Mouse (Mus musculus) frontal cortex, postnatal 14 days (tissue): ENCODE measurements around the gene Mob3a.

Experiments
- DNase-seq, 2 experiments: peaks; one replicate each; pipeline ENCODE4 v3.0.0; 2022; ENCODE audit warnings: low spot score in 2 of 2

The Mob3a gene

DNA sequence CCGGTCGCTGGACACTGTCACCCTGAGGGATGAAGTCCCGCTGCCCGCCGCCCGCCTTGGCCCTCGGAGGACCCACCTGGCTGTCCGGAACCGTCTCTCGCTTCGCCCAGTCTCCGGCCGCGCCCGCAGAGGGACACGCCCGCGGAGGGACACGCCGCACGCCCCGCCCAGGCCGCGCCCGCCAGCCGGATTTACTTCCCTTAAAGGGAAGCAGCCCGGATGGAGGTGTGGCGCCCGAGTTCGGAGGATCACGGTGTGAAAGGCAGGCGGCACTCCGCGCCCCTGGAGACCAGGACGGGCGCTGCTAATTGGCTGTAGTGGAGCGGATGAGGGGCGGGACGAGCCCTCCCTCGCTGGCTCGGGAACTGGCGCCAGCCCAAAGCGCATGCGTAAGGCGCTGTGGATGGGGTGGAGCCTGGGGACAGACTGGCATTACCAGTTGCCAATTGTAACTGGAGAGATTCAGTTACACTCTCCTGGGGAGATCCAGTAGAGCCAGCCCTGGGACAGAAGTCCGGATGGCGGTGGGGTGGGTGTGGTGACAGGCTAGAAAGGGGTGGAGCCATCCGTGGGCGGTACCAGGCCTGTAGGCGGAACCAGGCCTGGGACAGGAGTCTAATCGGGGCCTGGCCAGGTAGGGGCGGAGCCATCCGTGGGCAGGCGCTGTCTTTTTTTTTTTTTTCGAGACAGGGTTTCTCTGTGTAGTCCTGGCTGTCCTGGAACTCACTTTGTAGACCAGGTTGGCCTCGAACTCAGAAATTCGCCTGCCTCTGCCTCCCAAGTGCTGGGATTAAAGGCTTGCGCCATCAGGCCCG, at the start of gene Mob3a, which contains the start of gene Izumo4:
TSS of gene Mob3a (minus strand) at position 257 of the 815 bp plus-strand sequence.
TSS of gene Izumo4 (plus strand) at position 464 of the 815 bp plus-strand sequence.
- peak; percentile 97 to 99 for DNase-seq

GRCm38 (mm10) chr10:80751188-80751832, 49.5 kb upstream of the Mob3a start:
- peak; percentile 53 to 64 for DNase-seq

DNA sequence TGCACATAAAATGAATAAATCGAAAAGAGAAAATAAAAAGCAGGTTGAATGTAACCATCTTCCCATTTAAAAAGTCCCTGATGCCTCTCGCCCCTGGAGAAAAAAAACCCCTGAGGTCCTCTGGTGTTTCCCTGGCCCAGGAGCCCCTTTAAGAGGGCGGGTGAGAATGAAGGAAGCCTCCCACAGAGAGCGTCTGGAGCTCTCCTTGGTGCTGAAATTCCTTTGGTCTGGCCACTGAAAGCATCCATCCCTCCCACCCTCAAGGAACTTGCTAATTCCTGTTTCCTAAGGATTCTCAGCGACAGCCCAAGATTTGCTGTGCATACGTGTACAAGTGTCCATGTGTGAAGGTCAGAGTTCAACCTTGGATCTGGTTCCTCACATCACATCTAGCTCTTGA, 46.8 kb upstream of the Mob3a start:
- DNase-seq, result no peak

- peak; percentile 58 to 65 for DNase-seq
Measured at GRCm38 (mm10) chr10:80747410-80747809, 45.6 kb upstream of the Mob3a start.

DNA sequence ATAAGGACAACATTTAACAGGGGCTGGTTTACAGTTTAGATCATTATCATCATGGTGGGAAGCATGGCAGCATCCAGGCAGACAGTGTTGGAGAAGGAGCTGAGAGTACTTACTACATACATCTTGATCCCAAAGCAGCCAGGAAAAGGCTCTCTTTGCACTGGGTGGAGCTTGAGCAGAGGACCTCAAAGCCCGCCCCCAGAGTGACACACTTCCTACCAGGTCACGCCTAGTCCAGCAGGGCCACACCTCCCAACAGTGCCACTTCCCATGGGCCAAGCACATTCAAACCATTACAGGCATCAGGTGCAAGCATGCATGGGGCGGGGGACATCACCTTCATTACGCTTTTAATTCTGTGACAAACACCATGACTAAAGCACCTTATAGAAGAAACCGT, 42.5 kb upstream of the Mob3a start:
- DNase-seq, result no peak

DNA sequence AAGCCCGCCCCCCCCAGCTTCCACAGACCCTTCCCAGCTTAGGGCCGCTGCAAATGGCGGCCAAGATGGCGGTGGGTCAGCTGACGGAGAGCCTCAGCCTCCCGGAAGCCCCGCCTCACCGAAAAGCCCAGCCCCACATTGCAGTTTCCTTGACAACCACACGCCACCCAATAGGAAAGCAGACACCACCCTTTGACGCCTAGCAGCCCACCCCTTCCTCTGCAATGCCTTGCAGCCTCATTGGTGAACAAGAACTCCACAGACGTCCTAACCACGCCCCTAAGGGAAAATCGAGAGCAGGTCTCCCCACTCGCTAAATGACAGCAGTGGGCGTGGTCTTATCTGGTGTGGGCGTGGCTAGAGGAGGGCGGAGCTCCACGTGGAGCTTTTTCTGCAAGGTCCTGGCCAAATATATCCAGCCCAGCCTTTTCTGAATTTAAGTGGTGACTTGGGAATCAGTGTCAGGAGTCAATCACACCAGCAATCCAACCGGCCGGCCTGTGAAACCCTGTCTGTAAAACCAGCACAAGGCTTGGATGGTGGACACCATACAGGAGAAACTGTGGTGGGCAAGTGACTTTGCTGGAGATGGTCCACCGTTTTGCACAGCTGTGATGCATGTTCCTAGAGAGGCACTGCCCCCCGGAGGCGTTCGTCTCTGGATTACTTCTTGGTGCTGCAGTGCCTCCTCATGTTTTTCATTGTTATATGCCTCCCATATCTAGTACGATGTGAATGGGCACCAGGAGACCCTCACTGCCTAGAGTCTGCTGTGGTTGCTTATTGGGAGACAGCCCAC, 40.6 kb upstream of the Mob3a start, which contains the start of gene Ap3d1:
TSS of gene Ap3d1 (minus strand) at position 85 of the 799 bp plus-strand sequence.
- DNase-seq, result peak; percentile 96 to 99

DNA sequence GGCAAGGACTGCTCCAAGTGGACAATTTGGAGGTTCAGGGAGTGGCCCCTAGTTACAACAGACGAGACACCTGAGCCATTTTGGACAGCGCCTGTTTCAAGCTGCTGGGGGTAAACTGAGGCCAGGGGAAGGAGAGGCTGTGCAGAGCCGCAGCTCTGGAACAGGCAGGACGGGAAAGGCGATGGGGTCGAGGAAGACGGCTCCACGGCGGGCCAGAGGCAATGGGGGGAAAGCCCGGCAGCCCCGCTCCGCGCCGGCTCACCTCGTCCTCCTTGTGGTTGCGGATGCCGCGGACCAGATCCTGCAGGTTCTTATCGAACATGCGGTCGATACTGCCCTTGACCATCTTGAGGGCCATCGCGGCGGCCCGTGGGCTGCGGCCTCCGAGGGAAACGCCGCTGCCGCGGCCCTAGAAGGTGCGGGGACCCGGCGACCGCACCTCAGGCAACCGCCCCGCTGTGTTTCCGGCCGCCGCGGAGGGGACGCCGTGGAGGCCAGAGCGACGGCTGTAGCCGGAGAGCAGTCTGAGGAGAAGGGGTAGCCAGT, 39.9 kb upstream of the Mob3a start:
- peak in 1 of 2 experiments; percentile 30 for DNase-seq

DNA sequence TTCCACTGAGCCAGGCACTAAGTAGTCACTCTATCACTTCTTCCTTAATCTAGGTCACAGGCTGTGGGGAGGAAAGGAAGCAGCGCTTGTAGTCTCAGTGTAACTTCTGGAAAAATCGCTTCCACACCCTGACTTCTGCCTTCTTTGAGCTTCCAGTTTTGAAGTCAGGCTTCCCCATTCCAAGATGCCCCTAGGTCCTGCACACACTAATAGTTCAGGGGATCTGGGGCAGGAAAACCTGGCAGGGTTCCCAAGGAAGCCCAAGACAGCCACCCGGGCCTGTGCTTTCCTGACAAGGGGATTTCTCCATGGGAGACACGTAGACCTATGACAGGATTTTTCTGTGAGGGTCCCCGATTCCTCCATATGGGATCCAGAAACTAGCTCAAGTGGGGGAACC, 39.4 kb upstream of the Mob3a start:
- no peak for DNase-seq

GRCm38 (mm10) chr10:80738657-80739056, 36.9 kb upstream of the Mob3a start:
- DNase-seq, result no peak

- DNase-seq, result no peak
Measured at GRCm38 (mm10) chr10:80736731-80737130, 35.0 kb upstream of the Mob3a start.

- no peak for DNase-seq
Measured at GRCm38 (mm10) chr10:80732611-80733101, 30.9 kb upstream of the Mob3a start.

DNA sequence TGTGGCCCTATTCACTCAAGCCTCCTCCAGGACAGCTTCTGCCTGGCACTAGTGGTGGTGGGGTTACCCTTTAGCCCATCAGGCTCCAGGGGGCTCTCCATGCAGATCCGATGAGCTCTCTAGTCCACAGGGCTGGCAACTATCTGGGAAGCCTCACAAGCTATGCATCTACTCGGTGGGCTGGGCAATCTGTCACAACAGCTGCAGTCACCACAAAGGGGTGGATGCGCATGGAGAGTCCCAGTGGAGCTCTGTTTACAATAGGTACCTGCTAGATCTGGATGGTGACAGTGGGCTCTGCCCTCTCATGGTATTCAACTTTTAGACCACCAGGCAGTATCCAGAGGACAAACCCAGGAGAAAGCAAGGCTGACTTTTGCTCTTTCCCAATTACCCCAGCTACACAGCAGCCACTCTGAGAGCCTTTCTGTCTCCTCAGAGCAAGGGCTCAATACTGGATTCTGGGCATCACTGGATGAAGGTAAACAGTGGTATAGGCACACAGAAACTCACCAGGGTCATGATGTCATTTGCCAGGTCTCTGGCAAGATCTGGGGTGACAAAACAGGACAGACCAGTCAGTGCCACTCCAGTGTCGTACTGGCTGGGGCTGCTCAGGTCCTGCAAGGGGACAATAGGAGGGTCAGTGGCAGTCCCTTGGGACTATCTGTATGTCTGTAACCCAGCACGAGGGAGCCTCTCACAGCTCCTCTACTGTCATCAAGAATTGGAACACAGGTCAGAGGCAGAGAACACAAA, 25.8 kb upstream of the Mob3a start:
- no peak for DNase-seq

- DNase-seq, result no peak
Measured at GRCm38 (mm10) chr10:80717281-80717680, 15.5 kb upstream of the Mob3a start.

DNA sequence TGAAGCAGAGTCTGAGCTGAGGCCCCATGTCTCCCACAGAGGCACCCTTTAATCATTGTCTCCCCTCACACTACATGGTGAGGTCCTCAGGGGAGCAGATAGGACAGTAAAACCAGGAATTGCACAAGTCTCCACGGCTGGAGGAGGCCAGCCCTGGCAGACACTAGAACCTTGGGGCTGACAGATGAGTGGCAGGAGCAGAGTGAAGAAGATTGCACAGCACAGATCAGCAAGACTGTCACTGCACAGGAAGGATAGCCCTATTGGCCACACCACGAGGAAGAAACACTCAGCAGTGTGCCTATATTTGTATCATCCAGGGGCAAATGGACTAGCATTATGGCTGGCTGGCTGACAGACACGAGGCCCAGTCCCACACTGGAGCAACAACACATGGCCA, 9.1 kb upstream of the Mob3a start:
- DNase-seq, result no peak

GRCm38 (mm10) chr10:80705479-80705878, 3.7 kb upstream of the Mob3a start:
- no peak for DNase-seq

- DNase-seq, result no peak
Measured at GRCm38 (mm10) chr10:80705033-80705432, 3.3 kb upstream of the Mob3a start.

- DNase-seq, result no peak
Measured at GRCm38 (mm10) chr10:80704418-80704817, 2.6 kb upstream of the Mob3a start.

GRCm38 (mm10) chr10:80703643-80704042, 1.9 kb upstream of the Mob3a start:
- DNase-seq, result no peak

GRCm38 (mm10) chr10:80702536-80703390, 986 bp upstream of the Mob3a start:
- peak; percentile 93 to 94 for DNase-seq

DNA sequence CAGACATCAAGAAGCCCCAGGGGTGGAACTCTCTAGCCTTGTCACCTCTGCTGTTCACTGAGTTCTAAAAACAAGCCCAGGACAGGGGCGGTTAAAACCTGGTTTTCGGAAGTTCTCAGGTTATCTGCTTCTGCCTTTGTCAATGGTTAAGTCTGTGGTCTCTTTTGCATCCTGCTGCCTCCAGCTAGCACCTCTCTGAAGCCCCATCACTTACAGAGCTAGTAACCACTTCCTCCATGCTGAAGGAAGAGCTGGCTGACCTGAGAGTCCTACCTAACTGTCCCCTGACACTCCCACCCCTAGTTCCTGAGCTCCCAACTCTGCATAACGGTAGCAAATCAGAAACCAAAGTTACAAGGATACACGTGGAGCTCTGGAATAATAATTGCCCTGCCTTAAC, 1.0 kb downstream of the Mob3a start:
- DNase-seq, result no peak
